Mouse (Mus musculus): Measurements from ENCODE around the gene Gm20518.

GRCm38 (mm10) chr16:17828229-17828628 lies 63.2 kb downstream of the Gm20518 start:
- TF ChIP-seq CTCF (conservative IDR thresholded peaks at IDR 0.05; ENCODE audit: insufficient read depth, insufficient read length, low read depth, low read length) (no peak), POLR2A (IDR thresholded peaks at IDR 0.05; ENCODE audit: low read depth, low read length) (no peak)
